Mouse (Mus musculus) heart, embryonic 12.5 days (tissue): ENCODE data around the gene Ubac2. TPM values are rescaled to one million over a fixed set of nuclear protein-coding genes. Genes with fewer than 3 reads are reported as not detected.
"Not testable (repeated sequence)": the region's sequence is repeated elsewhere in the genome, so short reads cannot be mapped to it uniquely, and the experiment has no call there.

Experiments used
- ATAC-seq: fragments of 200-750 bp; cut with Nextera tagmentation; 2 replicates; pipeline ENCODE4 v1.8.0; 2017; ENCODE audit warnings: moderate TSS enrichment, moderate library complexity; ENCODE audit not compliant: insufficient number of reproducible peaks, low FRiP score
- H3K27ac ChIP-seq: fragments of 300-500 bp; sonication (generic); 2 replicates; pipeline ENCODE4 v1.5.1; 2016; ENCODE audit warnings: mild to moderate bottlenecking, moderate library complexity; ENCODE audit not compliant: poor library complexity, severe bottlenecking
- H3K27me3 ChIP-seq: fragments of 300-500 bp; sonication (generic); replicated peaks from 2 replicates; pipeline ENCODE4 v1.6.1; 2016; ENCODE audit warnings: mild to moderate bottlenecking, moderate library complexity
- H3K36me3 ChIP-seq: fragments of 300-500 bp; sonication (generic); 2 replicates; pipeline ENCODE4 v1.6.1; 2016; ENCODE audit warnings: mild to moderate bottlenecking, moderate library complexity
- H3K4me1 ChIP-seq: fragments of 300-500 bp; sonication (generic); replicated peaks from 2 replicates; pipeline ENCODE4 v1.6.1; 2016; ENCODE audit warnings: mild to moderate bottlenecking
- H3K4me2 ChIP-seq: fragments of 300-500 bp; sonication (generic); 2 replicates; pipeline ENCODE4 v1.6.1; 2016; ENCODE audit warnings: mild to moderate bottlenecking, moderate library complexity
- H3K4me3 ChIP-seq: fragments of 300-500 bp; sonication (generic); 2 replicates; pipeline ENCODE4 v1.5.1; 2016; ENCODE audit warnings: mild to moderate bottlenecking
- H3K9ac ChIP-seq: fragments of 300-500 bp; sonication (generic); 2 replicates; pipeline ENCODE4 v1.6.1; 2016; ENCODE audit warnings: mild to moderate bottlenecking, moderate library complexity
- H3K9me3 ChIP-seq: fragments of 300-500 bp; sonication (generic); replicated peaks from 2 replicates; pipeline ENCODE4 v1.6.1; 2016; ENCODE audit warnings: mild to moderate bottlenecking, moderate library complexity
- WGBS: fragments of 180-500 bp; shearing (Covaris S2); methylation state at CpG from one replicate; pipeline ENCODE4 v1.1.7; 2016; 5-methylcytosine and 5-hydroxymethylcytosine counted together
- polyA plus RNA-seq: library from polyadenylated mRNA; unstranded; fragments of >200 nt; fragmentation: Nextera tagmentation; extraction: Ambion mirVana; gene quantifications from 2 replicates; pipeline ENCODE4 v1.2.1, GENCODE M21; 2016

Ubac2 gene
- polyA plus RNA-seq, result 56.9 and 63.3 TPM in 2 replicates

DNA sequence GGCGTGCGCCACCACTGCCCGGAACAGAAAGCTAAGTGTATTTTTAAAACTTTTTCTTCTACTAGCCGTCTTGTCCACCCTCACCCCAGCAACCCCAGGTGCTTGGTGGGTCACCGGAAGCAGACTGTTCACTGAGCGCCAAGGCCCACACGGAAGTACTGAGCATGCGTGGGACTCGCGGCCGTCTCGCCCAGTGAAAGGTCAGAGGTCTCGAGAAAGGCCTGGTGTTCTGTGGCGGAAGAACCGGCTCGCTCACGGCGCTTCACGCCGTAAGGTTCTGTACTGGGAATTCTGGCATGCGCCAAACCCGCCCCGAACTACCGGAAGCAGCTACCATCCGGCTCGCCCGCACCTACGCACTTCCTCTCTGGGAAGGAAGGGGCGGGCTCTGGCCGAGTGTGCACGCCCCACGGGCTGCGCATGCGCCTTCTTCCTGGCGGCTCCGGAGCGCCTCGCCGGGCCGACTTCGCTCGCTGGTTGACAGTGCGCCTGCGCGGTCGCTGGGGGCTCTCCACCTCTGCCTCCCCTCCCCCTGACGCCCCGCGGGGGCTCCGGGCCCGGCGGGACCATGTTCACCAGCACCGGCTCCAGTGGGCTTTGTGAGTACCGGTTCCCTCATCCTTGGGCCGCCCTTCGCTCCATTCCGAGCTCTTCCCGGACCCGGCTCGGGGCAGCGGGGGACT, at the start of gene Ubac2:
Gene Ubac2, plus strand, starts transcription at position 445 of the 683 bp plus-strand sequence.
- peak within 1 kb of the TSS; percentile 95 for H3K27ac ChIP-seq
- H3K9ac ChIP-seq, result peak within 1 kb of the TSS; percentile 92
- no peaks in the 10 kb centered on the region for H3K27me3 ChIP-seq
- H3K4me3 ChIP-seq, result peak within 1 kb of the TSS; percentile 81
- peaks cover 18% of the 10 kb centered on the region for H3K4me1 ChIP-seq
- no peaks in the 10 kb centered on the region for H3K36me3 ChIP-seq
- no peaks in the 10 kb centered on the region for H3K9me3 ChIP-seq
- peak within 1 kb of the TSS; percentile 93 for H3K4me2 ChIP-seq
- ATAC-seq, result peak; percentile 97
- whole genome bisulfite sequencing, result under 1% methylated on average over 61 of the region's 61 CpGs

DNA sequence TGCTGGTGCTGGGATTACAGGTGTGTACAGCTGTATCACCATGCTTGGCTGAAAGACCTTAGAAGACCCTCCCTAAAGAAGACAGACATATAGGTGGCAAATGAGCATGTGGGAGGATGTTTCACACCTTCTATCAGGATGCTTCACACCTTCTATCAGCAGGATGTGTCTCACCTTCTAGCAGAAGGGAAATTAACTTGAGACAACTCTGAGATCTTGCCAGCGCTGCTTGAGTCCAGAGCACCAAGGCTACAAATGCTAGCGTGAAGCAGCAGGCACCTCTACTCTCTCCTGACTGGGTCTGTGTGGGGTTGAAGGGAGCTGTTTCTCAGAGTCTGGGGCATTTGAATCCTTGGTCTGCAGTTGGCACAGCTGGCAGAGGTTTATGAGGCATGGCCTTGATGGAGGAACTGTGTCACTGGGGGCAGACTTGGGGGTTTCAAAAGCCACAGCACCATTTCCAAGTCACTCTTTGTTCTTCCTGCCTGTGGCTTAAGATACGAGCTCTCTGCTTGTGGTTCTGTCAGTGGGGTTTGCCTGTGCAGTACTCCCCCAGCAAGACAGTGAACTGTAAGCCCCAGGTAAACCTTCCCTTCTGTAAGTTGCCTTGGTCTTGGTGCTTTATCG, 48.5 kb upstream of the Ubac2 start:
- no peak for ATAC-seq
- peaks cover 5% of the 10 kb centered on the region for H3K9me3 ChIP-seq
- H3K36me3 ChIP-seq, result no peaks in the 10 kb centered on the region
- H3K27ac ChIP-seq, result no peak overlapping the region
- WGBS, result 71% methylated on average over 4 of the region's 4 CpGs
- no peak overlapping the region for H3K9ac ChIP-seq
- H3K27me3 ChIP-seq, result no peaks in the 10 kb centered on the region
- no peak overlapping the region for H3K4me3 ChIP-seq
- H3K4me1 ChIP-seq, result peaks cover 7% of the 10 kb centered on the region; the same call in 1 of the 2 replicates
- H3K4me2 ChIP-seq, result no peak overlapping the region

DNA sequence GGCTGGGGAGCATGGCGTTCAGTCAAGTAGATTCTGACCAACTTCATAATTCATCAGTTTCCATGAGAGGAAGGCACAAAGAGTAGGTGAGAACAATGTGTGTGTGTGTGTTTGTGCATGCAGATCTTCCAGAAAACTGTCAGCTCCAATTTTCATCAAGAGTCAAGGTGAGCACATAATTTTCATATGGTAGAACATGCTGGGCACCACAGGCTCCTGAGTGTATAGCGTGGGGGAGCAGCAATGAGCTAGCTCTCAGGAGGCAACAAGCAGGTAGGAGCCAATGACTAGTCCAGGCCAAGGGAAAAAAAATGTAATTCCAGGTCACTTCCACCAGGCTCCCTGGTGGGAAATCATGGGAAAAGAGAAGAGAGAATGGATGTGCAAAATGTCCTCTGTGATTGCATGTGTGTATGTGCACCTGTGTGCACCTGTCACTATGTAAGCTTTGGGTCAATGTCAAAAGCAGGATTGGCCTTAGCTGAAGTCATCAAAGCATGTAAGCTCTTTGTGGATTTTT, 45.4 kb upstream of the Ubac2 start:
- H3K27me3 ChIP-seq, result no peaks in the 10 kb centered on the region
- no peak overlapping the region for H3K9ac ChIP-seq
- H3K36me3 ChIP-seq, result no peaks in the 10 kb centered on the region
- ATAC-seq, result no peak
- no peak overlapping the region for H3K27ac ChIP-seq
- peaks cover 20% of the 10 kb centered on the region for H3K9me3 ChIP-seq
- 67% methylated on average over 2 of the region's 2 CpGs for WGBS
- no peak overlapping the region for H3K4me2 ChIP-seq
- H3K4me3 ChIP-seq, result no peak overlapping the region
- no peaks in the 10 kb centered on the region for H3K4me1 ChIP-seq

DNA sequence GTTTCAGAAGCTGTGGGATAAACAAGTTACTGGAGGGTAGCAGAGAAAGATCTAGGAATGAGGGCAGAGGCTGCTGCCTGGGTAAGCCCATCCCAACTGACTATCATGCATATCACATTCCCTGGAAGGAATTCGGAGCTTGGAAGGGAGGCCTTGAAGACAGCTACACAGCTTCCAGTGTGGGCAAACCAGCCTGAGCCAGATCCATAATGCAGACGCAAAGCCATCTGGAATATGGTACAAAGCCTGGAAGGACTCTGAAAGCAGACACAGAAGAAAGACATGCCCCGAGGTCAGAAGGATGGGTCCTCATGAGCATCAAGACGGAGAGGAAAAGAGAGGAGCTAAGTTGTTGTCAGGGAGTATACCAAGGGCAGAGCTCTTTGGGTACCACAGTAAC, 40.3 kb upstream of the Ubac2 start:
- 78% methylated on average over 4 of the region's 4 CpGs for WGBS
- Histone ChIP-seq H3K4me1 (no peaks in the 10 kb centered on the region), H3K27me3 (no peaks in the 10 kb centered on the region), H3K27ac (no peak overlapping the region), H3K4me3 (no peak overlapping the region), H3K9me3 (peaks cover 36% of the 10 kb centered on the region), H3K36me3 (no peaks in the 10 kb centered on the region), H3K4me2 (no peak overlapping the region), H3K9ac (no peak overlapping the region)
- ATAC-seq, result no peak

DNA sequence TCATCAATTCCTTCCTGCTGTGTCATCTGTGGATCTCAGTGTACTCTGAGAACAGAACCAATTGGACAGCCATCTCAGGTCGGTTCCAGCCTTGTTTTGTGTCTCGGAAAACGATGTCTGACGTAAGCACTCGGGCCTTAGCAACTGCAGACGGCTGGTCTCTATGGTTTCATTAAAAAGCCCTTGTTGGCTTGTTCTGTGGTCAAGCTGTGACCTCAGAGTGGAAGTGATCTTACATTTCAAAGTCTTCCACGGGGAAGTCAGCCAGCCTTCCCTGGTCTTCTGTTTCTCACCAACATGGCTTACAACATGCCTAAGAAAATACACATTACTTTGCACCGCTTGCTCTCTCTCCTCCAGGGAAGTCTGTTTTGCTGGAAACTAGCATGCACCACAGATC, 38.2 kb upstream of the Ubac2 start:
- ATAC-seq, result no peak

DNA sequence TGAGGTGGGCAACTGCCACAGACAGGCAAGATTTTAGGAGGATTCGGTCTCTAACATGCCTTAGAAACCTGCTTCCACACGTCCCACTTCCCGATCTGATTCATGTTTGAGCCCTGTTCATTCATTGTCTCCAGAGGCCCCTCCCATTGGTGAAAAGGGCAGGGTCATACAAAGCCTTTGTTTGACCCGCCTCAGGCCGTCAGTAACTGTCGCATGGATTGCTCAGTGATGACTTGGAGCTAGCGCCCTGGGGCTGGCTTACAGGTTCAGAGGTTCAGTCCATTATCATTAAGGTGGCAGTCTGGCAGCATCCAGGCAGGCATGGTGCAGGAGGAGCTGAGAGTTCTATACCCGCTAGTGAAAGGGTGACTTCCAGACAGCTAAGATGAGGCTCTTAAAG, 33.9 kb upstream of the Ubac2 start:
- Histone ChIP-seq H3K9ac (no peak overlapping the region), H3K27me3 (no peaks in the 10 kb centered on the region), H3K36me3 (no peaks in the 10 kb centered on the region), H3K9me3 (peaks cover 8% of the 10 kb centered on the region), H3K4me1 (no peaks in the 10 kb centered on the region), H3K27ac (no peak overlapping the region), H3K4me2 (no peak overlapping the region), H3K4me3 (no peak overlapping the region)
- no peak for ATAC-seq
- 73% methylated on average over 8 of the region's 8 CpGs for WGBS

More for the DNA sequence above, 38.2 kb upstream of the Ubac2 start:
- WGBS, result 86% methylated on average over 8 of the region's 8 CpGs
- no peak overlapping the region for H3K27ac ChIP-seq
- H3K4me2 ChIP-seq, result no peak overlapping the region
- H3K4me1 ChIP-seq, result no peaks in the 10 kb centered on the region
- no peaks in the 10 kb centered on the region for H3K36me3 ChIP-seq
- peaks cover 30% of the 10 kb centered on the region for H3K9me3 ChIP-seq
- no peak overlapping the region for H3K9ac ChIP-seq
- H3K4me3 ChIP-seq, result no peak overlapping the region
- H3K27me3 ChIP-seq, result no peaks in the 10 kb centered on the region

DNA sequence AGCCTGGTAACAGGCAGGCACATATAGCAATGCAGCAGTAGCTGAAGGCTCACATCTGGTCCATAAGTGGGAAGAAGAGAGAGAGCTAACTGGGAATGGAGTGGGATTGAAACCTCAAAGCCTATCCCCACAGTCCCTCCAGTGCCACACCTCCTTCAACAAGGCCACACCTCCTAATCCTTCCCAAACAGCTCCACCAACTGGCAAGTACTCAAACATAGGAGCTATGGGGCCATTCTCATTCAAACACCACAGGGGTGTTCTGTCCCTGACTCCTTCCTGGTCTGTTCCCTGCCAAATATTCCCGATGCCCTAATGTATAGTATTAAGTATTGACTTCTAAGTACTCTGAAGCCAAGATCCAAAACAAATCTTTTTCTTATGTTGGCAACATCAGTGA, 27.2 kb upstream of the Ubac2 start:
- H3K27ac ChIP-seq, result no peak overlapping the region
- H3K36me3 ChIP-seq, result no peaks in the 10 kb centered on the region
- no peak for ATAC-seq
- H3K9me3 ChIP-seq, result no peaks in the 10 kb centered on the region; the same call in 1 of the 2 replicates
- no peak overlapping the region for H3K9ac ChIP-seq
- WGBS, result 87% methylated on average over 1 of the region's 1 CpGs
- H3K27me3 ChIP-seq, result no peaks in the 10 kb centered on the region
- H3K4me2 ChIP-seq, result no peak overlapping the region
- no peaks in the 10 kb centered on the region for H3K4me1 ChIP-seq
- H3K4me3 ChIP-seq, result no peak overlapping the region

DNA sequence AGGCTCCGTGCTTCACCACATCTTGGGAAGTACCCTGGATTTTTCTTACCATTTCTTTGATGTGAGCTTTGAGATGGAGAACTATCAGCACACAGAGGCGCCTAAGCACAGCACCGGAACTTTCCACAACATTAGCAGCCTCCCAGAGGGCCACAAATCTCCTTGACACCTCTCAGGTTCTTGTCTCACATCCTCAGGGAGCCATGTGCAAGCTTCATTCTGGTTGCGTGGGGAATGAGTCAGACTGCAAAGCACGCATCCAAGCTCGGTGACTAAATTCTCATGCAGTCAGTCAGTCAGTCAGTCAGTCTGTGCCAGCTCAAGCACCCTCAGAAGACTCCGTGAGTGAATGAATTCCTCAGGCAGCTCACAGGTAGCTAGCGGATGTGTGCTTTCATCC, 25.9 kb upstream of the Ubac2 start:
- 61% methylated on average over 8 of the region's 8 CpGs for whole genome bisulfite sequencing
- no peaks in the 10 kb centered on the region for H3K4me1 ChIP-seq
- no peaks in the 10 kb centered on the region; the same call in 1 of the 2 replicates for H3K9me3 ChIP-seq

DNA sequence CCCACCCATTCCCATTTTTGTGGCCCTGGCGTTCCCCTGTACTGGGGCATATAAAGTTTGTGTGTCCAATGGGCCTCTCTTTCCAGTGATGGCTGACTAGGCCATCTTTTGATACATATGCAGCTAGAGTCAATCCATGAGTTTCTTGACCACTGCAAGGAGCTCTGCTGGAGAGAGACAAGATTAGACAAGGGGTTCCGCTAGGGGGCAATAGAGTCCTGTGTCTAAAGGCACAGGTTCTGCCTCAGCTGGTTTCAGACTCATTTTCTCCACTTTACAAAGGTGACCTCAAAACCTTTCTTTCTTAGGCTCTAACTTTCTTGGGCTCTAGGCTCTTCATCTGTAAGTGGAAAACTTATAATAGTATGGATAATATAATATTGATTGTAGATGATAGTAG, 13.3 kb upstream of the Ubac2 start:
- H3K27me3 ChIP-seq, H3K9me3 ChIP-seq, H3K27ac ChIP-seq, H3K9ac ChIP-seq, ATAC-seq, H3K4me2 ChIP-seq, H3K4me1 ChIP-seq, H3K4me3 ChIP-seq, H3K36me3 ChIP-seq: not testable (repeated sequence)
- WGBS, result 6% methylated on average over 2 of the region's 2 CpGs

More for the DNA sequence above, 25.9 kb upstream of the Ubac2 start:
- H3K4me2 ChIP-seq, result no peak overlapping the region
- H3K36me3 ChIP-seq, result no peaks in the 10 kb centered on the region
- ATAC-seq, result no peak
- no peak overlapping the region for H3K4me3 ChIP-seq
- no peaks in the 10 kb centered on the region for H3K27me3 ChIP-seq
- H3K9ac ChIP-seq, result no peak overlapping the region
- no peak overlapping the region for H3K27ac ChIP-seq

DNA sequence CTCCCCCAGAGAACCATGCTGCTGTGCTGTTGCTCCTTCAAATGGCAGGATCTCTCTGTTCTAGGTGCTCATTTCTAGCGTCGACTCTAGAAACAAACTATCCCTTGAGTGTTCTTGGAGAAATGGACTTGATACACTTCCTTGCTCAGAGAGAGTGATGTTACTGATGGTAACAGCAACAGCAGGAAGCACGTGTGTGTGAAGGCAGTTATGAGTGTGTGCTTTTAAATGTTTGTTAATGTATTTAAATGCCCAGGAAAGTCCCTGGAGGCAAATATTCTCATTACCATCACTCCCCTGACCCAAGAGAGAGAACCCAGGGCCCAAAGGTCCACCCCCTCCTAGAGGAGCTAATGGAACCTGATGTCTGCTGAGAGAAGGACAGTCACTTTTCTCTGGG, 11.8 kb upstream of the Ubac2 start:
- Histone ChIP-seq H3K4me1 (no peaks in the 10 kb centered on the region), H3K27me3 (no peaks in the 10 kb centered on the region), H3K9ac (no peak overlapping the region), H3K4me3 (no peak overlapping the region), H3K4me2 (no peak overlapping the region), H3K27ac (no peak overlapping the region), H3K9me3 (no peaks in the 10 kb centered on the region), H3K36me3 (no peaks in the 10 kb centered on the region)
- WGBS, result 75% methylated on average over 3 of the region's 3 CpGs
- ATAC-seq, result no peak

DNA sequence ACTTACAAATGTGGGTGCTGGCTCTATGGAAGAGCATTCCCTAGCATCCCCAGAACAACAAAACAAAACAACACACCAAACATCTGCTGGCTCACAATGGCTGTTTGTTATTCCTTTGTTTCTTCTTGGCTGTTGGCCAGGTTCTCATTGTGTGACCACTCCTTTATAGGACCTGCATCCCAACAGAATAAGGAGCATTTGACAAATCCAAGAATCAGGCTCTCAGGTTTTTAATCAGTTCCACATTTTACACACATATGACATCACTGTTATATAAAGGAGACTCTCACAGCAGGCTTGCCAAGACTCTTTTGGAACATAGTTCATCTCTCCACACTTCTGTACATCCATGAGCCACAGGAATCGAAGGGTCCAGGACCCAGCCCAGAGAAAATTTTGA, 9.3 kb upstream of the Ubac2 start:
- no peak for ATAC-seq
- Histone ChIP-seq H3K9me3 (no peaks in the 10 kb centered on the region), H3K4me3 (no peak overlapping the region), H3K4me1 (no peaks in the 10 kb centered on the region), H3K27ac (no peak overlapping the region), H3K4me2 (no peak overlapping the region), H3K36me3 (no peaks in the 10 kb centered on the region), H3K27me3 (no peaks in the 10 kb centered on the region), H3K9ac (no peak overlapping the region)
- 49% methylated on average over 1 of the region's 1 CpGs for WGBS
